Mouse (Mus musculus) thymus, adult 18-20 months (tissue): Measurements from ENCODE around the gene Birc6.

Experiments used
- DNase-seq, 2 experiments: peaks; one replicate each; pipeline ENCODE4 v3.0.0; 2022; ENCODE audit warnings: mixed read lengths in 2 of 2

The Birc6 gene

DNA sequence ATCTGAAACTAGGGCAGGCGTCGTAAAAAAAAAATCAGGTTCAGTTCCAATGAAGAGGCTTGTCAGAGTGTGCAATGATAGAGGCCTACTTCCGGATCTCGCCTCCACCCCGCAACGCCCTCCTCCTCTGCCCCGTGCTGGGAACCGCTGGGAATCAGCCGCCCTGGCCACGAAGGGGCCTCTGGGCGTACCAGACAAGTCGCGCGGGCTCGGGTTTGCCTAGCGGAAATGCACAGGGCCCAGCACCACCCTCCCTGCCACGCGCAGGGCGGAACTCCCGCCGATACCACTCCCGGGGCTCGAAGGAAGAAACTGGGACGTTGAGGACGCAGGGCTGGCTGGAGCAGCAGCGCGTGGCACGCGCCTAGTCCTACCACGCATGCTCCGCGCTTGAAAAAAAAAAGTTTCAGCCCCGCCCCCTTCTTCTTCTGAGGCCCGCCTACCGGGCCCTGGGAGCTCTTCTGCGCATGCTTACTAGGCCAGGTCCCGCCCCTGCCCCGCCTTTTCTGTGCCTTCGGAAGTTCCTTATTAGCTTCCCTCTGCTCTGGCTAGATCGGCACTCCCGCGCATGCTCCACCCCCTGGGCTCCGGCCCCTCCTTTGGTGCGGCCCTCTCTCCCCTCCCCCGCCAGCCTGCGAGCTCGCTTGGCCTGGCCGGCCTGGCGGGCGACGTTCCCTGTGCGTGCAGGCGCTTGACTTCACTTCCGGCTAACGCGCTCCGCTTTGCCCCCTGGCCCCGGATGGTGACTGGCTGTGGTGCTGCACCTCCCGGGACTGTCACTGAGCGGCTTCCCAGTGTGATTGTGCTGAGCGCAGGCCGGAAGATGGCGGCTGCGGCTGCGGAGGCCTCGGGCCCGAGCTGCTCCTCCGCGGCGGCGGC is at the start of gene Birc6:
Gene Birc6, plus strand, starts transcription at position 567 of the 879 bp plus-strand sequence.
- peak; percentile 100 for DNase-seq

DNA sequence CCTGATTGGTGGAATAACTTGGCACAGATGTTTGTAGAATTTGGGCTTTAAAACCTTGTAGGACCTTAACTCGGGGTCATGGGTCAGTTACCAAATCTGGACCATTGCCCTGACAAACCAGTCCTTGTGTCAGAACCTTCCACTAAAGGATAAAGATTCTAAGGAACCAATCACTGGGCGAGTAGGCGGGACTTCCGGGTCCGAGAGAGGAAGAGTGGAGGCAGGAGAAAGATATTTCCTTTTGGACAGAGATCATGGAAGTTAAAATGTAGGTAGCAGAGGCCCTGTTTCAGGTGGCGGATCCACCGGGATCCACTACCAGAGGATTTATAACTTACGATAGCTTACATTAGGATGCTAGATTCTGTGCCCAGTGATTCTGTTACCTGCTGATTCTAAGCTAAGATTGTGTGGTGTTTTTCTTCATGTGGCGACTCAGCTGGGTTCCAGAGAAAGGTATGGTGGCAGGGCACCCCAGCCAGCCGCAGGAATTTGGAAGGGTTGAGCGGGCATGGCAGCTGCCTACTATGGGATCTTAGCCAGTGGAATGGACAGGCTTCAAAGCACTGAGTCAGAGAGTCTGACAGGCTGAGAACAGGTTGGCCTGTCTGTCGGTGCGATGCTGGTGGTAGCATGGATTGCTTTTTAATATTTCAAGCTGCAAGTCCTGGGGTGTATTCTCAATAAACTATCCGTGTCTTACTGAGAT is 47.6 kb upstream of the Birc6 start:
- no peak for DNase-seq

DNA sequence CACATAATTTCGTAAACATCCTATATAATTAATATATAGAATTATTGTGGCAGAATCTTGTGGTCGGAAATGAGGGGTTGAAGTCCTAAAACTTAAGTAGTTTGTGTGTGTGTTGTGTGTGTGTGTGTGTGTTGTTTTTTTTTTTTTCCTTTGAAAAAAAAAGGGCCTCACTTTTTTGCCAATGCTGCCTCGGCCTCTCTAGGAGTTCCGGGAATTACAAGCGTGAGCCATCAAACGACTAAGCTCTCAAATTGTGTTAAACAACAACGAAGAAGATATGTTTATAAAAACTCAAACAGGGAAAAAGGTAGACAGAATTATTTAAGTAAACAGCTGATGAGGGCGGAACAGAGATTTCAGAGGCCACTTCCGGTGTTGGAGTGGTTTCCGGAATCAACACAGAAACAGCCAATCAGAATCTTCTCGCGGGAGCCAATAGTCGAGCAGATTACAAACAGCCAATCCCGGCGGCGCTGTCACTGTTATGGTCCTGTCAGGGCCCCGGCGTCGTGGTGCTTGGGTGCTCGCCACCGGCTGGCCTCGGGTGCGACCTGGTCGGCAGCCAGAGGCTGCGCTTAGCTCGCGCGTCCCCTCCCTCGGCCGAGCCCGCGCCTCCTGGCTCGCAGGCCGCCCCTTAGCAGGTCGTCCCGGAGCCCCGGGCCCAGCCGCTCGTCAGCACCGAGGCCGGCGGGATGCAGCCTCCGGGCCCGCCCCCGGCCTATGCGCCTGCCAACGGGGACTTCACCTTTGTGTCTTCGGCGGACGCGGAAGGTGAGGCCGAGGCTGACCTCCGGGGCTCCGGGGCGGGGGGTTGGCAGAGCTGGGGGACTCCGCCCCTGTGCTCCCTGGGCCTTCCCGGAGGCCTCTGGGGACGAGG is 38.8 kb upstream of the Birc6 start, which contains the start of gene Yipf4:
Gene Yipf4, plus strand, starts transcription at position 470 of the 877 bp plus-strand sequence.
- DNase-seq = peak; percentile 87 to 94

DNA sequence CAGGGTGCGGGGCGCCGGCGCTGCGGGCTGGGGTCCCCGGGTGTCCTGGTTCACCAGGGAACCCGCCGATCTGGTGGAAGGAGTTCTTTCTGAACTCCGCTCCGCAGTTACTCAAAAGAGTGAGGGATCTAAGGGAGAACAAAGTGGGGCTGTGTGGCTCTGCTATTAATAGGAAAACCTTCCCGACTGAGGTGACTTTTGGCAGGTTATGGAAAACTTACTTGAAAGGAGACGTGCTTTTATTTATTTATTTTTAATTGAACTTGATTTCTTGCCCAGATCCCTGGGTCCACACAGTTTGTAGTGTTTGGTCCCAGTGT is 38.2 kb upstream of the Birc6 start:
- no peak for DNase-seq

DNA sequence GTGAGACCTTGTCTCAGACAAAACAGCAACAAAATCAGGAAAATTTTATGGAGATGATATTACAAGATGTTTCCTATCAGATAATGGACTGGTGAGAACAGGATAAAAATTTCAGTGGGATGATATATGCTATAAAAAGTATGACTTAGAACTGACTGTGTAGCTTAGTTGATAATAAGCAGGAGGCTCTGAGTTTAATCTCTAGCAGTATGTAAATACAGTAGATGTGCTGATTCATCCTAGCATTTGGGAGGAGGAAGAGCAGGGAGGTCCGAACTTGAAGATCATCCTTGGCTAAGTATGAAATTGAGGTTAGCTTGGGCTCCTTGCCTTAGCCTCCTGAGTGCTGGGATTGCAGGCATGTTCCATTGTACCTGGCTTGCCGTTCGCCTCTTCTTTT is 36.5 kb upstream of the Birc6 start:
- no peak for DNase-seq

DNA sequence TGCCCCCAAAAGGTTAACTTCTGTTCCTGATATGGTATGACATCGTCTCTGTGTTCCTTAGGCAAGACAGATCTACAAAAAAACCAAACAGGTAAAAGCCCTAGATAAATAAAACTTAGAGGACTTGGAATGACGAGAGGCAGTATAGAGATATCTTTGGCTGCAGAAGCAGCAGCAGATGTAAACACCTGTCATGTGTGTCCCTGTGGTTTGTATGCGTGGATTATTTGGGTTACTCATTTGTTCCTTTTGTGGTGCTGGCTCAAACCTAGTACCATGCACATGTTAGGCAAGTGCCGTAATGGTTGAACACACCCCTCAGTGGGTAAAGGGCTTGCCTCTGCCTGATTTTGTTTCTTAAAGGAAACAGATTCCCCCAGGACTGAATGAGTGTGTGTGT is 27.9 kb upstream of the Birc6 start:
- DNase-seq = no peak

DNA sequence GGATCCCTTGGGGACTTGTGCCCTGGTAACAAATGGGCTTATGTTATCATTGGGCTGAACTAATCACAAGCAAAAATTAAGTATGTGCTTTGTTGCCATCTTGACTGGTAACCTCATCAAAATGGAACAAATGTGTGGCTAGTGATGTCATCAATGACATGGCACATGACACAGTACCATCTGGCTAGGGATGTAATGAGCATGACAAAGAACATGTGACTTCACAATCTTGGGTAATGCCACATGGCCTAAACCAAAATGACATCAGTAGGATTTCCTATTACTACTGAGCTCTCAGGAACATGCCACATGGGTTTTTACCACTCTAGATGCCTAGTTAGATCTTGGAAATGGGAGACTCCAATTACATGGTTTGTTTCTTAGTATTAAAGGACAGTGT is 27.0 kb upstream of the Birc6 start:
- no peak for DNase-seq

DNA sequence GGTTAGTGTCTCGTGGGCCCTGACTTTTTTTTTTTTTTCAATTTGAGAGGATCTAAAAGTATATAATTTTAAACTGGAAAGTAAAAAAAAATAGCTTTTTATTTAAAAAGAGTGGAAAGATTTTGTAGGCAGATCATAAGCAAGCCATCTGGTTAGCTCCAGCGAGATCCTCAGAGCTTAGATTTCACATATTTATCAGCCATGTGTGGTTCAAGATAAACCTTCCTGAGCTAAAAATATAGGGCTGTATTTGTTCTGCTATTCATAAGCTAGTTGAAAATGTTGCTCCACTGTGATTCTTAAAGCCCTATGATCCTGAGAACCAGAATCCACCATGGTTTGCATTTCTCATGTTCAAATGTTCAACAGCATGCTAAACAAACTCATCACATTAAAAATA is 20.2 kb upstream of the Birc6 start:
- DNase-seq = no peak

DNA sequence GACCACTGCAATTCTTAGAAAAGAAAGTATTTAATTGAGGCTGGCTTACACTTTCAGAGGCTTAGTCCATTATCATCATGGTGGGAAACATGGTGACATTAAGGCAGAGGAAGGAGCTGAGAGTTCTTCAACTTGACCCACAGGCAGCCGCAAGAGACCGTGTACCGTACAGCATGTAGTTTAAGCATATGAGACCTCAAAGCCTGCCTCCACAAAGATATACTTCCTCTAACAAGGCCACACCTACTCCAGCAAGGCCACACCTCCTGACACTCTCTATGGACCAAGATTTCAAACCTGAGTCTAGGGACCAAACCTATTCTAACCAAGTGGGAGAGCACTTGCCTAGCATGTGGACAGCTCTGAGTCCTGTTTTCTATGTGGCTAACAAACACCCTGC is 19.5 kb upstream of the Birc6 start:
- DNase-seq = no peak

DNA sequence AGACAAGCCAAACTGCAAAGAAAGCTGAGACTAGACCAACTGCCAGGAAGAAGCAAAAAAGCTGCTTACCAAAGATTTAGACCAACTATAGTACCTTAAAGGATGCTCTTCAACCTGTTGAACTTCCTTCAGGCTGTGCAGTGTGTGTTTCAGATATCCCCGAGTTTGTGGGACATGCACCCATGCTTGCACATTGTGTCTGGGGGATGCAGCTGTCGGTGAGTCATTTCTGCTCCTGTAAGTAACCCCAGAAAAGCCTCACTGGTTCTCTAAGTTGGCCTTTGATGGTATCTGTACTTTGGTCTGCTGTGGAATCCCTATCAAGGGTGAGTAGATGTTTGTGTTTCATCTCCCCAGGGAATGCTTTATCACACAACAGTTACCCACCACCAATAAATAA is 15.8 kb upstream of the Birc6 start:
- DNase-seq = no peak

DNA sequence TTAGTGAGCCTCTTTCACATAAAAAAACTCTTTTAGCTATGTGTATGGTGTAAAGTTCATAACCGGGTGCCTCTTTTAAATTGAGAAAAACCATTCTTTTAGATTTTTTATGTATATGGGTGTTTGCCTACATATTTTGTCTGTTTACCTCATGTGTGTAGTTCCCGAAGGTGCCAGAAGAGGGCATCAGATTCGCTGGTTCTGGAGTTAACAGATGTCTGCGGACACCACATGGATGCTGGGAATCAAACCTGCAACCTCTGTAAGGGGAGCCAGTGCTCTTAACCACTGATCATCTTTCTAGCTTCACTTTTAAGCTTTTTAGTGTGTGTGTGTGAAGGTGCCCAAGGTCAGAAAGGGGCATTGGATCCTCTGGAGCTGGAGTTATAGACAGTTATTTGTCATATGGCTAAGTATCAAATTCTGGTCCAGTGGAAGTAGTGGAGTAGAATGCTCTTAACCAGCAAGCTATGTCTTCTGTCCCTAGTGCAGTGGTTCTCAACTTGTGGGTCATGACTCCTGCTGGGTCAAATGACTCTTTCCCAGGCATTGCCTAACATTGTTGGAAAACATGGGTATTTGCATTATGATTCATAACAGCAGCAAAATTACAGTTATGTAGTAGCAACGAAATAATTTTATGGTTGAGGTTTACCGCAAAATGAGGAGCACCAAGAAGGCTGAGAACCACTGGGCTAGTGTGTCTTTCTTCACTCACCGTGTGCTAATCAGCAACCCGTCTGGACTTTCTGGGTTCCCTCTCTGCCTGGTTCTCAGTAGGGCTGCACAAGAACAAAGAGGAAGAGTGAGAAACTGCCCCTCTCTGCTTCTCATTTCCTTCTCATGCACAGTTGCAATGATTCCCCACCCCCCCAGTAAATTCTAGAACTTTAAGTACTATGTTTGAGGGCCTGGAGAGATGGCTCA is 5.0 kb upstream of the Birc6 start:
- DNase-seq = no peak

DNA sequence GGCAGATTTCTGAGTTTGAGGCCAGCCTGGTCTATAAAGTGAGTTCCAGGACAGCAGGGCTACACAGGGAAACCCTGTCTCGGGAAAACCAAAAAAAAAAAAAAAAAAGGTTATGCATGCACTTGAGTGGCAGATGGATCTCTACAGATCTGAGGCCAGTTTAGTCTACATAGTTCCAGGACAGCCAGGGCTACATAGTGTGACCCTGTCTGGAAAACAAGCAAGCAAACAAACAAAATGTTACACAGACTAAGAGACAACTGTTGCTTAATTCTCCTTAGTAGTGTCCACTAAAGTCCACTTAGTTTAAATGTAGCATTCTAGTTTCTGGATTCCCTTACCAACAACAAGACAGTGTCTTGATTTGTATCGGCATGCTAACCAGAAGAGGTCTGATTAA is 2.0 kb upstream of the Birc6 start:
- DNase-seq = no peak

DNA sequence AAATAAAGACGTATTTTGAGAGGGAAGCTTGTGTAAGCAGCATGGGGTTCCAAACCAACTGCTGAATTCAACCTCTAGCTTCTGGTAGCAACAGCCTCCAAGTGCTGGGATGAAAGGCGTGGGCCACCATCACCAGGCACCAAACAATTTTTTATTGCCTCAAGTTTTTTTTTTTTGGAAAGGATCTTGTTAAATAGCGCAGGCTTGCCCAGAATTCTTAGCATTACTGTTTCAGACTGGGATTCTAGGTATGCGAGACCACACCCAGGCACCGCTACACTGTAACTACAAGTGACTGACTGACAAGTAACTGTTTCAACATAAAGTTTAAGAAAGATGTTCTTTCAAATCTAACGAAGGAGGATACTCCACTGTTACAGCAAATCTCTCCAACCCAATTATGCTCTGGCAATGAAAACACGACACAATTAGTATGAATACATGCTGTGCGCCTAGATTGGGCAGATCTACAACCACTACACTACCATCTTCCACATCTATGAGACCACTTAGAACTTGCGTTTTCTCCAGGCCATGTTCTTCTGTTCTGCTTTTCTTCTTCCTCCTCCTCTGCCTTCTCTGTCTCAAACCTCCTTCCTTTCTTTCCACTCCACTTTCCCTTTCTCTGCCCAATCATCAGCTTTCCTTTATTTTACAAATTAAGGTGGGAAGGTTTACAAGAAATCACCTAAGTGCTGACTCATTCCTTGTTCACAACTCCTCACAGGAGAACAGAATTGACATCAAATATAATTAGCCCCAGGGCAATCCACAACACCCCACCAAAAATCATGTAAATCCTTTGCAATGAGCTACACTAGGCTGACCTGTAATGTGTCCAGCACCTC is 1.1 kb upstream of the Birc6 start:
- no peak for DNase-seq

DNA sequence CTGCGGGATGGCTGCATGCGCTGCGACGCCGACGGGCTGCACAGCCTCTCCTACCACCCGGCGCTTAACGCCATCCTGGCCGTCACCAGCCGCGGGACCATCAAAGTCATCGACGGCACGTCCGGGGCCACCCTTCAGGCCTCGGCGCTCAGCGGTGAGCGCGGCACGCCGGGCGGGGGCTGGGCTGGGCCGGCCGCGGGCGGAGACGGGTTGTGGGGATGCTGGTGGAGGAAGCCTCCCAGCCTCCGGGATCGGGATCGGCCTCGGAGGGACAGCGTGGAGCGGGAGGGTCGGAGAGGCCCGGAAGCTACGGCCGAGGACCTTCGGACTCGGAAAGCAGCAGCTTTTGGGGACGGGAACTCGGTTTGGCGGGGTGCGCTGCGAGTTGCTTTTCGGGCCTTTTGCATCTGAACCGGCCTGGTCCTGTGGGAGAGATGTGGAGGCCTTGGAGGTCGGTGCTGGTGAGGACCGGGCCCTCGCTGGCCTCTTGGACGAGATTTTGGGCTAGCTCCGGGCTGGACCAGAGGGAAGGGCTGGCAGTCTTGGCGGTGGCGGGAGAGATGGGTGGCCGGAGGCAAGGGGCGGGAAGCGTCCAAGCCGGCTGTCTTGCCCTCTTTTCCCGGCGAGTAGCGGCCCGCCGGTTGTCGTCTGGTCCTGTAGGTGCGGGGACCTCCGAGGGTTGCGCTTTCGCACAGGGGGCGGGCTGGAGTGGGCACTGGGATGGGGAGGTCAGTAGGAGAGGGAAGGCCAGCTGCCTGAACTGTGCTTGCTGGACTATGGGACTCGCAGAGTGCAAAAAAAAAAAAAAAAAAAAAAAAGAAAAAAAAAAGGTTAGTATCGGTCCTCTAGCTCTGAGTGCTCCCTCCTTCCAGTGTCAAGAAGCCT is 795 bp downstream of the Birc6 start:
- DNase-seq = peak; percentile 27 to 39

DNA sequence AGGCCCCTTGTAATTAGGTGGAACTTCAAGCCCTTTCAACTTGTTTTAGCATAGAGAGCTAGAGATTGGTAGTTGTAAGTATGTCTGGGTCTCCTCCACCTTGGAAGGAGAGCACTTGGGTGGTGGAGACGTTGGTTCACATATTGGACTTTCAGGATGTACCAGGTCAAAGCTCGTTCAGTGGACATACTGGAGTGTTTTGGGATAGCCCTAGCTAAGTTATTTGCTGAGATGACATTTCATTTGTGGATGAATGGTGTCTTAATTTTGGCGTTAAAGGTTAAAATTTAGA is 1.4 kb downstream of the Birc6 start:
- DNase-seq = no peak

DNA sequence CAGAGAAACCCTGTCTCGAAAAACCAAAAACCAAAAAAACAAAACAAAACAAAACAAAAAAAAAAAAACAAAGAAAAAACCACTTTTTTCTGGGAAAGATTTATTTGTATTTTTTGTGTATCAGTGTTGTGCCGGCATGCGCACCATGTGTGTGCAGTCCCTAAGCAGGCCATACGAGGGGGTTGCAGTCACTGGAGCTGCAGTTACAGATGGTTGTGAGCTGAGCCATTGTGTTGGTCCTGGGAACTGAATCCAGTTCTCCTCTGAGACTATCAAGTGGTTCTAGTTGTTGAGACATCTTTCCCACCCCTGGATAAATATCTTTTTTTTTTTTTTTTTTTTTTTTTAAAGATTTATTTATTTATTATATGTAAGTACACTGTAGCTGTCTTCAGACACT is 6.9 kb downstream of the Birc6 start:
- no peak for DNase-seq

DNA sequence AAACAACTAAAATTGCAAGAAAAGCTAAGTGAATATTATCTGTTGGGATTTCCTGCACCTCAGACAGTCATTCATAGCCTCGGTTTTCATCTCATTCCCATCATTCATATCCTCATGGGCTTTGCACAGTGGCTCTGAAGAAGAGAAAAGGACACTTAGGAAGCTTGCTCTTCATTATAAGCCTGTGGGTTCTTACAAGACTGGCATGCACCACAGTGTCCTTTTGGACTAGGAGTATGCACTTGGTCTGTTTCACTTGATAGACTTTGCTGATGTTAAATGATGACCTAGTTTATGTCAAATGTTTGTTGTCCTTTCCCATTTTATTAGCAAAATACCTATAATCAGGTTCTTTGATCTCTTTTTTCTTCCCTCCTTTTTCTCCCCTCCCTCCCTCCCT is 9.4 kb downstream of the Birc6 start:
- no peak for DNase-seq

DNA sequence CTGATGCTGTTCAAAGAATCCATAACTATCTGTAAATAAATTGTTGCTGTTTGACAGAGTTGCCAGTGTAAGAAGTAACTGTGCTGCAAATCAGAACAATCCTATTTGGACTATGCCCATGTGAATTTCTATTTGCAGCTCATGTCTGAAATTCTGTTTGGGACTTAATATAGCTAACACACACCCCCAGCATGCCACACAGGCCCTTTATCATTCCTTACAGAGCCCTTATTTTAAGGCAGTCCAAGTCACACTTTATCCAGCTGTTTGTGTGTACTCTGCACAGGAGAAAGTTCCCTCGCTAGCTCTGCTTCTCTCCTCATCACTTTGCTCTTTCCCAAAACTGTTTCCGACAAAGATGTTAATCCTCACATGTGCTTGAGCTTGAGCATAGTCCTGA is 15.5 kb downstream of the Birc6 start:
- no peak for DNase-seq

DNA sequence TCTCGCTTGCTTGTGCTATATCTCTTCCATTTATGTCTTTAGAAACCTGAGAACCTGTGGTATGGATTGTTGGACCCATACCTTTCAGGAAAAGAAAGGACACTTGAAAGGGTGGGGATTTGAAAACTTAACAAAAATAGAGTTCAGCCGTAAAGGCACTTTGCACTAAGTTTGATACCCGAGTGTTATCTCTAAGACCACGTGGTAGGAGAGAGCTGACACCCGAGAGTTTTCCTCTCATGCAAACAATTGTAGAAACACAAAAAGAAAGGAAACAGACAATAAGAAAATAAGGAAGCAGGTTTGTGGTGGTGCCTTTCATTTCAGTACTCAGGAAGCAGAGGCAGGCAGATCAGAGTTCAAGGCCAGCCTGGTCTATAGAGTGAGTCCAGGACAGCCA is 26.0 kb downstream of the Birc6 start:
- DNase-seq = no peak

DNA sequence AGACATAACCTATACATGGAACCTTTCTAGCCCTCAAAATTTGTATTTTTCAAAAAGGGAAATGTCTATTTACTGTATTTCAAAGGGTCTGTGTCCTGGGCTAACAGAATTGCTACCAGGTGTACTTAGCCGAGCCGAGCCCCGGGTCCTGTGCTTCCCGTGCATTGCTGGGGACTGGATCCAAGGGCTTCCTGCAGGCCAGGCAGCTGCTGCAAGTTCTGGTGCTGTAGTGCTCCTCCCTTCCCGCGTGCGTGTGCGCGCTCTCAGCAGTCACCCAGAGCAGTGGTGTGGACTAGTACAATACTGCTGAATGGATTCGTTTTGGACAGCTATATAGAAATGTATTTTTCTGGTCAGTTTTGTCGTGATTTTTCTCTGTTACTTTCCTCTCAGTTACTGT is 31.8 kb downstream of the Birc6 start:
- DNase-seq = no peak

DNA sequence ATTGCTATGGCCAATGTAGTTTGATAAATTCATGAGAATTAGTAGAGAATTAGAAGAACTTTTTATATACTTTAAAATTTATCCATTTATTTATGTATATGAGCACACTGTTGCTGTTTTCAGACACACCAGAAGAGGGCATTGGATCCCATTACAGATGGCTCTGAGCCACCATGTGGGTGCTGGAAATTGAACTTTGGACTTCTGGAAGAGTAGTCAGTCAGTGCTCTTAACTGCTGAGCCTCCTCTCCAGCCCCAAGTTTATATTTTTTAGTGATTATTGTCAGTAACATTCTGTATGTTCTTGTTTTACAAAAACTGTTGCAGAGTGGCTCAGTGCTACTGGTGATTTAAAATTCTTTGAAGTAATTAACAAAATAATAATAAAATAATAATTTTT is 36.1 kb downstream of the Birc6 start:
- no peak for DNase-seq
